Mouse (Mus musculus) G1E (cell line): Measurements from ENCODE around the gene Ppp2r5d. TPM values are rescaled to one million over a fixed set of nuclear protein-coding genes. Genes with fewer than 3 reads are reported as not detected.
A peak's percentile ranks its signal among the peaks of the same experiment; 100 is the strongest.

Experiments
- ATAC-seq: 2 replicates; pipeline ENCODE4 v1.8.0; 2016; ENCODE audit warnings: mild to moderate bottlenecking; ENCODE audit not compliant: insufficient number of reproducible peaks, poor library complexity, low FRiP score, severe bottlenecking; ENCODE audit errors: extremely low read depth
- DNase-seq: peaks from one replicate; pipeline ENCODE4 v3.0.0; 2012; ENCODE audit warnings: low spot score
- H3K27me3 ChIP-seq: 2 replicates; pipeline ENCODE4 v1.6.1; 2012; ENCODE audit warnings: mild to moderate bottlenecking, low read length, inconsistent platforms; ENCODE audit not compliant: insufficient read depth
- H3K36me3 ChIP-seq: replicated peaks from 2 replicates; pipeline ENCODE3; 2012; ENCODE audit warnings: mild to moderate bottlenecking, inconsistent platforms
- H3K4me1 ChIP-seq: 2 replicates; pipeline ENCODE4 v1.6.1; 2012; ENCODE audit warnings: low read depth, low read length, inconsistent platforms, mixed read lengths; ENCODE audit not compliant: insufficient read depth
- H3K4me3 ChIP-seq: 2 replicates; pipeline ENCODE4 v1.5.1; 2012; ENCODE audit warnings: low read depth, mild to moderate bottlenecking, inconsistent platforms, low read length, moderate library complexity, mixed read lengths
- H3K9me3 ChIP-seq: replicated peaks from 2 replicates; pipeline ENCODE4 v1.6.1; 2012; ENCODE audit warnings: inconsistent platforms
- CTCF ChIP-seq: IDR thresholded peaks from 2 replicates; pipeline ENCODE4 v1.5.1; 2012; ENCODE audit warnings: low read depth, low read length, inconsistent platforms, mixed read lengths
- GATA1 ChIP-seq: IDR thresholded peaks from 2 replicates; pipeline ENCODE4 v1.6.1; 2012; ENCODE audit warnings: borderline replicate concordance, low read length, inconsistent platforms, mixed read lengths
- GATA2 ChIP-seq: IDR thresholded peaks from 2 replicates; pipeline ENCODE4 v1.6.1; 2012; ENCODE audit warnings: low read depth, low read length, inconsistent platforms, borderline replicate concordance
- POLR2AphosphoS5 ChIP-seq: IDR thresholded peaks from 2 replicates; pipeline ENCODE4 v1.6.1; 2012; ENCODE audit warnings: low read depth, low read length, inconsistent platforms; ENCODE audit not compliant: insufficient replicate concordance
- TAL1 ChIP-seq: conservative IDR thresholded peaks from 2 replicates; pipeline ENCODE4 v1.6.1; 2012; ENCODE audit warnings: low read depth, low read length, inconsistent platforms, mixed read lengths
- polyA plus RNA-seq: library from polyadenylated mRNA; stranded (reverse); fragments of >175 nt; gene quantifications from 2 replicates; pipeline ENCODE4 v1.2.3, GENCODE M21; 2012
- total RNA-seq, 2 experiments: library from RNA; stranded (forward) in 1 of 2; stranded (reverse) in 1 of 2; fragments of 200-1000 nt in 1 of 2; fragments of >200 nt in 1 of 2; fragmentation: Nextera tagmentation in 1 of 2; gene quantifications; 2 replicates each; pipeline ENCODE4 v1.2.3; 2014 to 2017

Gene Ppp2r5d
- total and polyA plus RNA-seq, 3 experiments, result 33.9 to 78.5 (median 55.2) TPM

GRCm38 (mm10) chr17:46661981-46662380, 42.9 kb downstream of the Ppp2r5d start:
- TF ChIP-seq GATA2, result no peak
- no peak for TF ChIP-seq TAL1
- TF ChIP-seq POLR2AphosphoS5, result no peak
- no peak for TF ChIP-seq GATA1
- Histone ChIP-seq H3K4me3 (no peak overlapping the region), H3K9me3 (no peaks in the 10 kb centered on the region), H3K36me3 (peaks cover 98% of the 10 kb centered on the region), H3K4me1 (peaks cover 2% of the 10 kb centered on the region; the same call in 1 of the 2 replicates), H3K27me3 (no peaks in the 10 kb centered on the region)
- no peak for ATAC-seq
- no peak for DNase-seq

- Histone ChIP-seq H3K4me3 (no peak overlapping the region), H3K27me3 (no peaks in the 10 kb centered on the region), H3K36me3 (peaks cover 98% of the 10 kb centered on the region), H3K4me1 (peaks cover 3% of the 10 kb centered on the region; the same call in 1 of the 2 replicates), H3K9me3 (no peaks in the 10 kb centered on the region)
- DNase-seq, result no peak
- no peak for ATAC-seq
- no peak for TF ChIP-seq POLR2AphosphoS5
- no peak for TF ChIP-seq GATA1
Measured at GRCm38 (mm10) chr17:46661351-46661750, 43.6 kb downstream of the Ppp2r5d start.

GRCm38 (mm10) chr17:46656054-46656453, 48.9 kb downstream of the Ppp2r5d start:
- Histone ChIP-seq H3K9me3 (no peaks in the 10 kb centered on the region), H3K4me1 (peaks cover 28% of the 10 kb centered on the region), H3K27me3 (no peaks in the 10 kb centered on the region), H3K36me3 (peaks cover 96% of the 10 kb centered on the region), H3K4me3 (no peak overlapping the region)
- TF ChIP-seq TAL1, result no peak
- no peak for TF ChIP-seq CTCF
- no peak for TF ChIP-seq GATA1
- TF ChIP-seq GATA2, result no peak
- no peak for TF ChIP-seq POLR2AphosphoS5
- no peak for ATAC-seq
- DNase-seq, result no peak

GRCm38 (mm10) chr17:46651755-46652547, 53.0 kb downstream of the Ppp2r5d start:
- Histone ChIP-seq H3K4me1 (peaks cover 64% of the 10 kb centered on the region), H3K9me3 (no peaks in the 10 kb centered on the region), H3K27me3 (no peaks in the 10 kb centered on the region), H3K36me3 (peaks cover 87% of the 10 kb centered on the region), H3K4me3 (peak overlapping the region; percentile 84)
- DNase-seq (no peak), ATAC-seq (no peak)
- no peak for TF ChIP-seq CTCF
- no peak for TF ChIP-seq GATA2
- no peak for TF ChIP-seq GATA1
- TF ChIP-seq TAL1, result no peak
- TF ChIP-seq POLR2AphosphoS5, result no peak

GRCm38 (mm10) chr17:46651292-46651691, 53.6 kb downstream of the Ppp2r5d start:
- H3K27me3 ChIP-seq, result no peaks in the 10 kb centered on the region
- TF ChIP-seq CTCF (no peak), TAL1 (no peak), GATA1 (no peak), GATA2 (no peak), POLR2AphosphoS5 (no peak)

GRCm38 (mm10) chr17:46650232-46651031, 54.5 kb downstream of the Ppp2r5d start, which contains the start of gene Cul7:
TSS of gene Cul7 (plus strand) at chr17:46650337.
- H3K4me3 ChIP-seq, result peak within 1 kb of the TSS; percentile 84
- H3K27me3 ChIP-seq, result no peaks in the 10 kb centered on the region
- ATAC-seq, result peak; percentile 70; the same call in 1 of the 2 replicates
- H3K4me1 ChIP-seq, result peaks cover 67% of the 10 kb centered on the region
- DNase-seq, result peak; percentile 100
- peaks cover 71% of the 10 kb centered on the region for H3K36me3 ChIP-seq
- no peaks in the 10 kb centered on the region for H3K9me3 ChIP-seq
- no peak for TF ChIP-seq POLR2AphosphoS5

More at GRCm38 (mm10) chr17:46651292-46651691, 53.6 kb downstream of the Ppp2r5d start:
- no peak for DNase-seq
- peaks cover 65% of the 10 kb centered on the region for H3K4me1 ChIP-seq
- H3K36me3 ChIP-seq, result peaks cover 80% of the 10 kb centered on the region
- peak overlapping the region; percentile 84 for H3K4me3 ChIP-seq
- H3K9me3 ChIP-seq, result no peaks in the 10 kb centered on the region
- ATAC-seq, result no peak
